In genomic region chr14:51007914-51008713, GRCm38 (mm10) we compare ENCODE assay signal across 9 mouse cellular contexts. TPM values are rescaled to one million over a fixed set of nuclear protein-coding genes. Genes with fewer than 3 reads are reported as not detected.
DNase-seq lines count a peak whose midpoint lies in the region; ATAC-seq and TF ChIP-seq lines count a peak whose summit lies in the region.
"Had no signal": no experiment of that assay in that cellular context is flagged by ENCODE, and none has a peak within 500 bp of the region (broad histone marks: within the 10 kb centered on the region; RNA-seq: fewer than 3 reads in every experiment).

No protein-coding gene starts in this region.

- 71% methylated on average over 13 of the region's 13 CpGs for WGBS in limb, embryonic 14.5 days

- no peak overlapping the region for H3K4me3 ChIP-seq in limb, embryonic 14.5 days (replicated peaks; ENCODE audit: low read length)

- no peaks in the 10 kb centered on the region for H3K36me3 ChIP-seq in limb, embryonic 14.5 days (ENCODE audit: control insufficient read depth, insufficient read depth, low read length)

- no peaks in the 10 kb centered on the region for H3K4me1 ChIP-seq in limb, embryonic 14.5 days (ENCODE audit: control insufficient read depth, insufficient read depth, low read length)

- H3K27me3 ChIP-seq in limb, embryonic 14.5 days (ENCODE audit: control insufficient read depth, insufficient read depth, low read length): no peaks in the 10 kb centered on the region

- no peaks in the 10 kb centered on the region for H3K9me3 ChIP-seq in limb, embryonic 14.5 days (ENCODE audit: control insufficient read depth, low read length)

- DNase-seq in Muller cell, postnatal 12 days (ENCODE audit: inconsistent ontology term): peak; percentile 85
- peak; percentile 74 for DNase-seq in adrenal gland, postnatal 10 days
- peak; percentile 18 to 65 for DNase-seq in gastrocnemius, postnatal 4 days (ENCODE audit: low spot score in 2 of 2)
- peak; percentile 23 to 35 for DNase-seq in kidney, adult 8-10 months
- DNase-seq in limb, embryonic 14.5 days (ENCODE audit: low spot score): peak; percentile 59
- peak; percentile 81 for DNase-seq in skeletal muscle tissue, adult 2 months (ENCODE audit: low read depth, low spot score)
- no peak for DNase-seq in thymus, postnatal 25 days

- peak overlapping the region; percentile 67 for H3K27ac ChIP-seq in limb, embryonic 14.5 days (replicated peaks; ENCODE audit: low read depth, low read length)

- TF ChIP-seq POLR2A in limb, embryonic 14.5 days (IDR thresholded peaks at IDR 0.05; ENCODE audit: borderline replicate concordance, extremely low read depth, insufficient read depth, insufficient read length): no peak

- no peak overlapping the region for H3K9ac ChIP-seq in limb, embryonic 14.5 days (ENCODE audit: low read depth, low read length, severe bottlenecking)

- no peak overlapping the region for H3K4me2 ChIP-seq in limb, embryonic 14.5 days (replicated peaks; ENCODE audit: low read depth, low read length, severe bottlenecking)

- no peak for ATAC-seq in limb, embryonic 14.5 days (ENCODE audit: low FRiP score, low read depth)
- no peak for ATAC-seq in inflammation-experienced regulatory T-cells, adult 6 months

RNA-seq across cellular contexts. Expression of gene Rnase10, which starts 0.6 kb away (rescaled TPM):
- under 1 TPM; 0.24 to 0.33 TPM for total RNA-seq in adrenal gland, postnatal 10 days (2021)
- total RNA-seq in gastrocnemius, postnatal 4 days (2021): not detected
- polyA plus RNA-seq in limb, embryonic 14.5 days (2012; rRNA removed): 0.13 and 0.18 TPM in 2 replicates
- polyA plus RNA-seq in limb, embryonic 14.5 days (2014; fragmentation: Nextera tagmentation; extraction: Ambion mirVana): not detected in 2 replicates
- not detected for polyA plus RNA-seq in inflammation-experienced regulatory T-cells, adult 6 months (2017; shearing (Covaris generic))

RNA-seq across cellular contexts. Expression of gene Rnase9, which starts 33.6 kb away (rescaled TPM):
- not detected for total RNA-seq in adrenal gland, postnatal 10 days (2021)
- total RNA-seq in gastrocnemius, postnatal 4 days (2021): not detected
- polyA plus RNA-seq in limb, embryonic 14.5 days (2012; rRNA removed): 0.05 TPM in 1 of 2 replicates, not detected in the other
- not detected in 2 replicates for polyA plus RNA-seq in limb, embryonic 14.5 days (2014; fragmentation: Nextera tagmentation; extraction: Ambion mirVana)
- polyA plus RNA-seq in inflammation-experienced regulatory T-cells, adult 6 months (2017; shearing (Covaris generic)): not detected
- total RNA-seq: adrenal gland, postnatal 4 days had no signal

RNA-seq across cellular contexts. Expression of gene Rnase11, which starts 41.8 kb away (rescaled TPM):
- total RNA-seq in adrenal gland, postnatal 10 days (2021): not detected
- not detected for total RNA-seq in gastrocnemius, postnatal 4 days (2021)
- polyA plus RNA-seq in limb, embryonic 14.5 days (2012; rRNA removed): not detected in 2 replicates
- polyA plus RNA-seq in limb, embryonic 14.5 days (2014; fragmentation: Nextera tagmentation; extraction: Ambion mirVana): not detected in 2 replicates
- not detected for polyA plus RNA-seq in inflammation-experienced regulatory T-cells, adult 6 months (2017; shearing (Covaris generic))
- total RNA-seq: adrenal gland, postnatal 4 days had no signal

RNA-seq across cellular contexts. Expression of gene Rnase12, which starts 49.3 kb away (rescaled TPM):
- total RNA-seq in adrenal gland, postnatal 10 days (2021): not detected
- not detected for total RNA-seq in gastrocnemius, postnatal 4 days (2021)
- polyA plus RNA-seq in limb, embryonic 14.5 days (2012; rRNA removed): 0.14 and 0.17 TPM in 2 replicates
- not detected in 2 replicates for polyA plus RNA-seq in limb, embryonic 14.5 days (2014; fragmentation: Nextera tagmentation; extraction: Ambion mirVana)
- not detected for polyA plus RNA-seq in inflammation-experienced regulatory T-cells, adult 6 months (2017; shearing (Covaris generic))

RNA-seq across cellular contexts. Expression of gene Pnp2, which starts 52.3 kb away (rescaled TPM):
- total RNA-seq in adrenal gland, postnatal 10 days (2021): 1 to 10 TPM; 2.1 to 2.7 TPM
- under 1 TPM; 0.67 to 0.71 TPM for total RNA-seq in gastrocnemius, postnatal 4 days (2021)
- polyA plus RNA-seq in limb, embryonic 14.5 days (2012; rRNA removed): 0.15 and 0.31 TPM in 2 replicates
- polyA plus RNA-seq in limb, embryonic 14.5 days (2014; fragmentation: Nextera tagmentation; extraction: Ambion mirVana): 0.37 and 0.39 TPM in 2 replicates
- polyA plus RNA-seq in inflammation-experienced regulatory T-cells, adult 6 months (2017; shearing (Covaris generic)): 1 to 10 TPM in 2 of 3 experiments, under 1 TPM in 1; 0.92 to 2.8 (median 1.5) TPM
